Mouse (Mus musculus): ENCODE data around the gene Mydgf. TPM values are rescaled to one million over a fixed set of nuclear protein-coding genes. Genes with fewer than 3 reads are reported as not detected.

The Mydgf gene
- total and polyA plus RNA-seq, 3 experiments, result 61.1 to 101 (median 85.5) TPM

- Histone ChIP-seq H3K27me3 (replicated peaks) (peaks cover 12% of the 10 kb centered on the region), H3K79me2 (replicated peaks; ENCODE audit: control insufficient read depth, extremely low read depth, insufficient read depth, poor library complexity, severe bottlenecking) (no peaks in the 10 kb centered on the region), H3K9me3 (replicated peaks; ENCODE audit: low read length) (no peaks in the 10 kb centered on the region), H3K9ac (ENCODE audit: insufficient read depth, low read depth) (no peak overlapping the region), H3K27ac (ENCODE audit: insufficient read depth, low read depth) (no peak overlapping the region), H3K36me3 (replicated peaks in 1 of 2; ENCODE audit: control insufficient read depth in 1 of 2, insufficient read depth in 1 of 2, low read length in 1 of 2) (no peaks in the 10 kb centered on the region), H3K4me1 (ENCODE audit: control insufficient read depth in 1 of 2, insufficient read depth in 2 of 2) (peaks cover 6 to 52% of the 10 kb centered on the region in 2 experiments; a peak in 3 of 4 replicates), H3K4me3 (replicated peaks in 1 of 3; ENCODE audit: low read depth in 2 of 3, low read length in 2 of 3, poor library complexity in 1 of 3) (no peak overlapping the region), H3K4me2 (ENCODE audit: insufficient read depth, low read depth, poor library complexity, severe bottlenecking) (no peak overlapping the region)
- TF ChIP-seq MYC (IDR thresholded peaks at IDR 0.05; ENCODE audit: low read depth, low read length) (no peak), NRF1 (IDR thresholded peaks at IDR 0.05; ENCODE audit: low read depth, low read length) (no peak), EP300 (IDR thresholded peaks at IDR 0.05; ENCODE audit: low read length) (no peak), USF1 (IDR thresholded peaks at IDR 0.05; ENCODE audit: low read depth, low read length) (no peak), MXI1 (IDR thresholded peaks at IDR 0.05; ENCODE audit: low read depth, low read length) (no peak), POLR2AphosphoS2 (IDR thresholded peaks at IDR 0.05; ENCODE audit: low read depth, low read length) (no peak)
- in situ Hi-C loops (cut with MboI; ENCODE audit: low pct_ligation_motif_present, low pct_unique_long_range_greater_than_20kb, low sequenced_read_pairs), result no loop called here
- dilution Hi-C loops (cut with MboI; ENCODE audit: extremely low pct_ligation_motif_present, extremely low pct_unique_long_range_greater_than_20kb, low sequenced_read_pairs), result no loop called here
- no peak for DNase-seq (ENCODE audit: extremely low read depth)
Observed at GRCm38 (mm10) chr17:56165671-56166070, 18.0 kb downstream of the Mydgf start.

GRCm38 (mm10) chr17:56164510-56164909 is 19.2 kb downstream of the Mydgf start:
- in situ Hi-C loops (cut with MboI; ENCODE audit: low pct_ligation_motif_present, low pct_unique_long_range_greater_than_20kb, low sequenced_read_pairs), result loop anchor here (5.0 kb wide), 1 partner anchor 37 kb away; no protein-coding TSS in a partner anchor
- peaks cover 4 to 42% of the 10 kb centered on the region in 2 experiments; a peak in 3 of 4 replicates for H3K4me1 ChIP-seq (ENCODE audit: control insufficient read depth in 1 of 2, insufficient read depth in 2 of 2)
- no peak overlapping the region for H3K4me2 ChIP-seq (ENCODE audit: insufficient read depth, low read depth, poor library complexity, severe bottlenecking)
- dilution Hi-C loops (cut with MboI; ENCODE audit: extremely low pct_ligation_motif_present, extremely low pct_unique_long_range_greater_than_20kb, low sequenced_read_pairs), result no loop called here
- H3K4me3 ChIP-seq (replicated peaks in 1 of 3; ENCODE audit: low read depth in 2 of 3, low read length in 2 of 3, poor library complexity in 1 of 3), result no peak overlapping the region
- no peaks in the 10 kb centered on the region for H3K79me2 ChIP-seq (replicated peaks; ENCODE audit: control insufficient read depth, extremely low read depth, insufficient read depth, poor library complexity, severe bottlenecking)
- no peaks in the 10 kb centered on the region for H3K9me3 ChIP-seq (replicated peaks; ENCODE audit: low read length)
- peaks cover 18% of the 10 kb centered on the region for H3K27me3 ChIP-seq (replicated peaks)
- no peaks in the 10 kb centered on the region for H3K36me3 ChIP-seq (replicated peaks in 1 of 2; ENCODE audit: control insufficient read depth in 1 of 2, insufficient read depth in 1 of 2, low read length in 1 of 2)
- no peak for TF ChIP-seq TBP (conservative IDR thresholded peaks at IDR 0.05; ENCODE audit: low read depth, low read length)
- TF ChIP-seq ZC3H11A (IDR thresholded peaks at IDR 0.05; ENCODE audit: low read depth, low read length), result no peak
- TF ChIP-seq JUN (IDR thresholded peaks at IDR 0.05; ENCODE audit: insufficient read depth, low read depth, low read length), result no peak
- no peak for TF ChIP-seq EP300 (IDR thresholded peaks at IDR 0.05; ENCODE audit: low read length)
- TF ChIP-seq CHD2 (IDR thresholded peaks at IDR 0.05; ENCODE audit: low read length), result no peak
- TF ChIP-seq MAFK (IDR thresholded peaks at IDR 0.05; ENCODE audit: insufficient replicate concordance, low read length), result no peak
- no peak for TF ChIP-seq ETS1 (conservative IDR thresholded peaks at IDR 0.05; ENCODE audit: low read depth, low read length)
- no peak for TF ChIP-seq MAX (IDR thresholded peaks at IDR 0.05; ENCODE audit: low read length)
- no peak for TF ChIP-seq RCOR1 (conservative IDR thresholded peaks at IDR 0.05; ENCODE audit: low read depth, low read length)
- no peak for TF ChIP-seq POLR2A (IDR thresholded peaks at IDR 0.05; ENCODE audit: low read depth, low read length)
- H3K9ac ChIP-seq (ENCODE audit: insufficient read depth, low read depth), result no peak overlapping the region
- H3K27ac ChIP-seq (ENCODE audit: insufficient read depth, low read depth), result no peak overlapping the region
- no peak for DNase-seq (ENCODE audit: extremely low read depth)

Data from CH12.LX (cell line).